Mouse (Mus musculus): Measurements from ENCODE around the gene Trim14. TPM values are rescaled to one million over a fixed set of nuclear protein-coding genes. Genes with fewer than 3 reads are reported as not detected.
A peak's percentile ranks its signal among the peaks of the same experiment; 100 is the strongest.

Gene Trim14
- total and polyA plus RNA-seq, 3 experiments: 11.6 to 35.4 (median 26.5) TPM

DNA sequence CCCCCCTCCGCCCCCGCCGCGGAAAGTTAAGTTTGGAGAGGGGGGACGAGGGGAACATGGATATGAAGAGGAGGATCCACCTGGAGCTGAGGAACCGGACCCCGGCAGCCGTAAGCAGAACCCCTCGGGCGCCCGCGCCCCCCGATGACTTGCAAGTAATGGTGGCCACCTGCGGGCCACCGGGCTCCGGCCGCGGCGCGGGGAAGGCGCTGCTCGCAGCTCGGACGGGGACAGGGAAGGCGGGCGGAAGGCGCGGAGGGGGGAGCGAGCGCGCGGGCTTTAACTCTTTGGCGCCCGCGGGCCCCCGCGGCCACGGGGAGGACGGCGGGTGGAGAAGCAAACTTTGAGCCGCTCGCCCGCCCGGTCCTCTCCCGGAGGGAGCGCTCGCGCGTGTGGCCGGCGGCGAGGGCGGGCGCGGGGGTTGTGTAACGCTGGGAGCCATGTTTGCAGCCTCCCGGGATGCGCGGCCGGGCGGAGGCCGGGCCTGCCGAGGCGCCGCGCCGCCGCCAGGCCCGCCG, 84.6 kb downstream of the Trim14 start:
- Histone ChIP-seq H3K79me2 (replicated peaks; ENCODE audit: control insufficient read depth, extremely low read depth, insufficient read depth, poor library complexity, severe bottlenecking) (peaks cover 46% of the 10 kb centered on the region), H3K4me2 (ENCODE audit: insufficient read depth, low read depth, poor library complexity, severe bottlenecking) (no peak overlapping the region), H3K4me1 (ENCODE audit: control insufficient read depth in 1 of 2, insufficient read depth in 2 of 2) (peaks cover 12 to 38% of the 10 kb centered on the region in 2 experiments), H3K9me3 (replicated peaks; ENCODE audit: low read length) (no peaks in the 10 kb centered on the region), H3K4me3 (replicated peaks in 1 of 3; ENCODE audit: low read depth in 2 of 3, low read length in 2 of 3, poor library complexity in 1 of 3) (peak overlapping the region; percentile 61 to 96 (median 80)), H3K27ac (ENCODE audit: insufficient read depth, low read depth) (peak overlapping the region; percentile 93), H3K36me3 (replicated peaks in 1 of 2; ENCODE audit: control insufficient read depth in 1 of 2, insufficient read depth in 1 of 2, low read length in 1 of 2) (peaks cover 0 to 14% of the 10 kb centered on the region in 2 experiments), H3K27me3 (replicated peaks) (no peaks in the 10 kb centered on the region), H3K9ac (ENCODE audit: insufficient read depth, low read depth) (peak overlapping the region; percentile 100)
- in situ Hi-C loops (cut with MboI; ENCODE audit: low pct_ligation_motif_present, low pct_unique_long_range_greater_than_20kb, low sequenced_read_pairs) (no loop called here), dilution Hi-C loops (cut with MboI; ENCODE audit: extremely low pct_ligation_motif_present, extremely low pct_unique_long_range_greater_than_20kb, low sequenced_read_pairs) (no loop called here)
- DNase-seq (ENCODE audit: extremely low read depth): no peak
- TF ChIP-seq PAX5 (IDR thresholded peaks at IDR 0.05; ENCODE audit: low read length): no peak
- TF ChIP-seq EP300 (IDR thresholded peaks at IDR 0.05; ENCODE audit: low read length): no peak
- TF ChIP-seq SMC3 (IDR thresholded peaks at IDR 0.05; ENCODE audit: low read depth, low read length): no peak
- TF ChIP-seq JUND (conservative IDR thresholded peaks at IDR 0.05; ENCODE audit: low read depth, low read length): no peak
- no peak for TF ChIP-seq HCFC1 (IDR thresholded peaks at IDR 0.05; ENCODE audit: low read depth, low read length)
- no peak for TF ChIP-seq MAFK (IDR thresholded peaks at IDR 0.05; ENCODE audit: insufficient replicate concordance, low read length)
- 0 out of 2 replicates have a peak, but pooled peaks have one; percentile 67 for TF ChIP-seq UBTF (IDR thresholded peaks at IDR 0.05; ENCODE audit: low read depth, low read length)
- TF ChIP-seq NRF1 (IDR thresholded peaks at IDR 0.05; ENCODE audit: low read depth, low read length): no peak

GRCm38 (mm10) chr4:46450519-46451131, 85.3 kb downstream of the Trim14 start, which contains the start of gene Anp32b:
TSS of gene Anp32b (plus strand) at chr4:46450902.
- dilution Hi-C loops (cut with MboI; ENCODE audit: extremely low pct_ligation_motif_present, extremely low pct_unique_long_range_greater_than_20kb, low sequenced_read_pairs): no loop called here
- H3K4me2 ChIP-seq (ENCODE audit: insufficient read depth, low read depth, poor library complexity, severe bottlenecking): peak within 1 kb of the TSS; percentile 69
- H3K9me3 ChIP-seq (replicated peaks; ENCODE audit: low read length): no peaks in the 10 kb centered on the region
- peak; percentile 89 for DNase-seq (ENCODE audit: extremely low read depth)
- H3K4me3 ChIP-seq (replicated peaks in 1 of 3; ENCODE audit: low read depth in 2 of 3, low read length in 2 of 3, poor library complexity in 1 of 3): peak within 1 kb of the TSS; percentile 61 to 96 (median 80)
- peak within 1 kb of the TSS; percentile 93 for H3K27ac ChIP-seq (ENCODE audit: insufficient read depth, low read depth)
- H3K36me3 ChIP-seq (replicated peaks in 1 of 2; ENCODE audit: control insufficient read depth in 1 of 2, insufficient read depth in 1 of 2, low read length in 1 of 2): peaks cover 0 to 8% of the 10 kb centered on the region in 2 experiments
- H3K27me3 ChIP-seq (replicated peaks): no peaks in the 10 kb centered on the region
- H3K4me1 ChIP-seq (ENCODE audit: control insufficient read depth in 1 of 2, insufficient read depth in 2 of 2): peaks cover 9 to 36% of the 10 kb centered on the region in 2 experiments
- in situ Hi-C loops (cut with MboI; ENCODE audit: low pct_ligation_motif_present, low pct_unique_long_range_greater_than_20kb, low sequenced_read_pairs): no loop called here
- H3K79me2 ChIP-seq (replicated peaks; ENCODE audit: control insufficient read depth, extremely low read depth, insufficient read depth, poor library complexity, severe bottlenecking): peaks cover 39% of the 10 kb centered on the region
- peak within 1 kb of the TSS; percentile 100 for H3K9ac ChIP-seq (ENCODE audit: insufficient read depth, low read depth)
- TF ChIP-seq JUN (IDR thresholded peaks at IDR 0.05; ENCODE audit: insufficient read depth, low read depth, low read length) (no peak), MAX (IDR thresholded peaks at IDR 0.05; ENCODE audit: low read length) (peak; percentile 91; the same call in 1 of the 2 replicates), CHD1 (IDR thresholded peaks at IDR 0.05; ENCODE audit: low read depth, low read length) (no peak), ZKSCAN1 (IDR thresholded peaks at IDR 0.05; ENCODE audit: borderline replicate concordance, low read depth, low read length) (no peak), TBP (conservative IDR thresholded peaks at IDR 0.05; ENCODE audit: low read depth, low read length) (no peak), USF2 (conservative IDR thresholded peaks at IDR 0.05; ENCODE audit: low read depth, low read length) (no peak), POLR2AphosphoS2 (IDR thresholded peaks at IDR 0.05; ENCODE audit: low read depth, low read length) (no peak), UBTF (IDR thresholded peaks at IDR 0.05; ENCODE audit: low read depth, low read length) (peak; percentile 89), CTCF (conservative IDR thresholded peaks at IDR 0.05 in 1 of 2, IDR thresholded peaks at IDR 0.05 in 1 of 2; ENCODE audit: low read depth in 2 of 2, low read length in 2 of 2) (peak in 1 of 2 experiments; percentile 63; a peak in 2 of 4 replicates), BHLHE40 (IDR thresholded peaks at IDR 0.05; ENCODE audit: low read depth, low read length) (peak; percentile 87), ETS1 (conservative IDR thresholded peaks at IDR 0.05; ENCODE audit: low read depth, low read length) (no peak), TCF12 (IDR thresholded peaks at IDR 0.05; ENCODE audit: low read depth, low read length) (peak; percentile 45), HCFC1 (IDR thresholded peaks at IDR 0.05; ENCODE audit: low read depth, low read length) (peak; percentile 59), ZC3H11A (IDR thresholded peaks at IDR 0.05; ENCODE audit: low read depth, low read length) (no peak), MEF2A (IDR thresholded peaks at IDR 0.05; ENCODE audit: borderline replicate concordance, low read depth, low read length) (no peak), MXI1 (IDR thresholded peaks at IDR 0.05; ENCODE audit: low read depth, low read length) (no peak), GABPA (IDR thresholded peaks at IDR 0.05; ENCODE audit: insufficient replicate concordance, low read depth, low read length) (no peak), MAFK (IDR thresholded peaks at IDR 0.05; ENCODE audit: insufficient replicate concordance, low read length) (no peak), SIN3A (IDR thresholded peaks at IDR 0.05; ENCODE audit: low read length) (no peak), KAT2A (IDR thresholded peaks at IDR 0.05; ENCODE audit: insufficient replicate concordance, low read length) (no peak), RAD21 (IDR thresholded peaks at IDR 0.05; ENCODE audit: low read depth, low read length) (no peak; the same call in 1 of the 2 replicates), MYC (IDR thresholded peaks at IDR 0.05; ENCODE audit: low read depth, low read length) (peak; percentile 78; the same call in 1 of the 2 replicates), MAZ (IDR thresholded peaks at IDR 0.05; ENCODE audit: low read depth, low read length) (no peak), ZNF384 (IDR thresholded peaks at IDR 0.05; ENCODE audit: low read depth, low read length) (no peak), CHD2 (IDR thresholded peaks at IDR 0.05; ENCODE audit: low read length) (no peak), JUND (conservative IDR thresholded peaks at IDR 0.05; ENCODE audit: low read depth, low read length) (no peak), IRF4 (IDR thresholded peaks at IDR 0.05; ENCODE audit: low read depth, low read length) (peak; percentile 38; the same call in 1 of the 2 replicates)

Data from CH12.LX (cell line).